Mouse (Mus musculus) layer of hippocampus, postnatal 14 days (tissue): Measurements from ENCODE around the gene Cyp8b1. TPM values are rescaled to one million over a fixed set of nuclear protein-coding genes. Genes with fewer than 3 reads are reported as not detected.

Experiments
- DNase-seq, 2 experiments: peaks; one replicate each; pipeline ENCODE4 v3.0.0; 2021 to 2022; ENCODE audit warnings: low spot score in 2 of 2, mixed read lengths in 1 of 2
- long read RNA-seq, 2 experiments: library from polyadenylated mRNA; stranded (forward); transcript quantifications; one replicate each; pipeline ENCODE4 v2.0.0; 2021
- total RNA-seq, 2 experiments: library from RNA; stranded (reverse); gene quantifications; 2 replicates each; pipeline ENCODE4 v1.2.3; 2021

Gene Cyp8b1
- not detected for total RNA-seq
- long read RNA-seq, experiment 1 = 0 reads
- long read RNA-seq, experiment 2 = 0 reads

- no peak for DNase-seq
Measured at GRCm38 (mm10) chr9:121916102-121916501, at the start of gene Cyp8b1. Gene Cyp8b1 (minus strand): TSS chr9:121916305.

- no peak for DNase-seq
Measured at GRCm38 (mm10) chr9:121964941-121965340, 48.8 kb upstream of the Cyp8b1 start.

DNA sequence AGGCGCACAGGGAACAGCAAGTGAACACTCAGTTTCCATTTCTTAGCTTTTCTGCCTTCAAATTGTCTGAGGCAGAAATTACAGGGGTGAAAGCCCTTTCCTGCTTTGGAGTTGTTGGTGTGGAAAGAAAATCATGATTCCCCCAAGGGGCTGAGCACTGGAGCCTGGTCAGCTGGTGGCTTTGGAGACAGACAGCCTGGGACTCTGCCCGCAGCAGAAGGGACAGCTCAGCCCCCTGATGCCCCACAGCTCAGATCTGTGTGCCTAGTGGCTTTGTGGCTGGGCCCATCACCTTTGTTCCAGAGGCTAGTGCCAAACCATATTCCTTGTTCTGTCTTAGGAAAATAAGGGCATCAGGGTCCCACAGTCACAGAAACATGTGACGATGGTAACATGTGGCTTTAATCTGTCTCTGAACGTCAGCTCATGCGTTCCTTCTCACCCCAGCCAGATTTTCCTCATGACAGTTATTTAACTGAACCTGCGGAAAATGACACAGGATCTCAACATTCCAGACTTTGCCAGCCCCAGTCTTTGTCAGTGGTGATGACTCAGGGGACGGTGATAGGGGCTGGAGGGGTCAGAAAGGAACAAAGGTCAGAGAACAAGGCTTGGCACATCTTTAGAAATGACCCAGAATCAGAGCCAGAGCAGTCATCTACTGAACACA is 44.0 kb upstream of the Cyp8b1 start:
- no peak for DNase-seq

DNA sequence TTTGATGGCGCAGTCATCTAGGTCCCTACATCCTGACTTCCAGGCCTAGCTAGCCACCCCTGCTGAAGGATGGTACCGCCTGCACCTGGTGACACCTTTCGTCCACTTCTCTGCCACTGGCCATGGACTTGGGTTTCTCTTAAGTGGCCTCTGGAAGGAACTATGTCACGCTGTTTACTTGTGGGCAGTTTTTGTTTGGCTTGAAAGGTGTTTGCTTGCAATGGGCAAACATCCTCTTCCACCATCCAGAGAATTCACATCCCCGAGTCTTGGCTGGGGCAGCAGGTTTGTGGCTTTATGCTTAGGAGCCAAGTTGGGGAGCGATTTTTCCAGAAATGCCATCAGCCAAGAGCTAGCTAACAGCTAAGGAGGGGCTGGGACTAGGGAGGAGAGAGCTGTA is 36.5 kb upstream of the Cyp8b1 start:
- no peak for DNase-seq

GRCm38 (mm10) chr9:121951114-121951423 is 35.0 kb upstream of the Cyp8b1 start:
- DNase-seq = no peak

DNA sequence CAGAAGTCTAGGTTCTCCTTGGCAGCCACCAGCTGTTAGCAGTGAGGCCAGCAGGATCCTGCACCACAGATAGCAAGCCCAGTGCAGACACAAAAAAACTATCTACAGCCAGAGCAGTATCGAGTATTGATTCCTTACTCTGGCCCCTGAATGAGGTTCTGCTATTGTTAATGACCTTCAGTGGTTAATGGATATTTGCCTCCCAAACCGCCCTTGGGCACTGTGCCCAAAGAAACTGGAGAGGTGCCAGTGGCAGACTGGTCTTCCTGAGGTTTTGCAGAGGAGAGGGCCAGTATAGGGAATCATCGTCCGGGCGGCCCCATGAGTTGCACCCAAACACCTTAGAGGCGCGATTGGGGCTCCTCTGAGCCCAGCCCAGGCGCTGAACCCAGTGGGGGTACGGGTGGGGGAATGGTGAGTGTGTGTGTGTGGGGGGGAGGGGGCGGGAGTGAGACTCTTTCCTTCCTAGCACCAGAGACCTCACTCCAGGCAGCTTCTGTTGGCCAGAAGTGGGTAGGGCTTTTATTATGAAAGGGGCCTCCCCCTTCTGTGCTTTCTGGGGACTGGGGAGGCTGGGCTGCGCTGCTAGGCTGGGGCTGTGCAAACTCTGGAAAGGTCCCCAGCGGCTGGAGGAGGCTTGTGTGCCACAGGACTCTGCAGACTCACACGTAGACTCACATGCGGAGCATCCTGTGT is 34.5 kb upstream of the Cyp8b1 start, which contains the start of gene Fam198a:
Gene Fam198a (plus strand): TSS at position 571 of the 696 bp plus-strand sequence.
- peak; percentile 52 to 71 for DNase-seq

- no peak for DNase-seq
Measured at GRCm38 (mm10) chr9:121948431-121948830, 32.3 kb upstream of the Cyp8b1 start.

GRCm38 (mm10) chr9:121947784-121948183 is 31.7 kb upstream of the Cyp8b1 start:
- peak; percentile 76 to 86 for DNase-seq

DNA sequence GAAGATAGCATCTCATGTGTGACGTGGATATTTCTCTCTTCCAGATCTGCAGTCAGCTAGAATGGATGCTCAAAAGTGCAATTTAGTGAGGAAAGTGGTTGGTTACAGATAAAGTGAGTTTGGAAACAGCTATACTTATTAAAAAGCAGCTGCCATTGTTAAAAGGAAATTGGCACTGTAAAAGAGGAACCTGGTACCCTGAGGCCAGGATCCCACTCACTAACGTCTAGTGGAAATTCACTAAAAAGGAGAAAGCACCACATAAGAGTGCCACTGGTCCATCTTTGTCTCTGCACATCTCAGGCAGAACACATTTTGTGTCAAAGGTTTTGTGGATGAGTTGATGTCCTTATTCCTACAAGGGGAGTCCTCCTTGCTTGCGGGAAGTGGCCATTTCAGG is 27.5 kb upstream of the Cyp8b1 start:
- no peak for DNase-seq

DNA sequence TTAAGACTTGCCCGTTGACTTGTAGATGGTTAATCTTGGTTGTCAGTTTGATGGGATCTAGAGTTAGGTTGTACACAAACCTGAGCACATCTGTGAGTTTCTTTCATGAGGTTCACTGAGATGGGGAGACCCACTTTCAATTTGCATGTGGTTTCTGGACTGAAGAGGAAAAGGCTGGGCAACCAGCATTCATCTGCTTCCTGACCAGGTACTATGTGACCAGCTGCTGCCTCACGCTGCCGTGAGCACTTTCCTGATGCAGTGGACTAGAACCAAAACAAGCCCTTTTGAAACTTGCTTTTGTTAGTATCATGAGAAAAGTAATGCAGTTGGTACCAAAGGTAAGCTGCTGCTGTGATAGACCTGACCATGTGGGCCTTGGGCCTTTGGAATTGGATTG is 26.9 kb upstream of the Cyp8b1 start:
- no peak for DNase-seq

DNA sequence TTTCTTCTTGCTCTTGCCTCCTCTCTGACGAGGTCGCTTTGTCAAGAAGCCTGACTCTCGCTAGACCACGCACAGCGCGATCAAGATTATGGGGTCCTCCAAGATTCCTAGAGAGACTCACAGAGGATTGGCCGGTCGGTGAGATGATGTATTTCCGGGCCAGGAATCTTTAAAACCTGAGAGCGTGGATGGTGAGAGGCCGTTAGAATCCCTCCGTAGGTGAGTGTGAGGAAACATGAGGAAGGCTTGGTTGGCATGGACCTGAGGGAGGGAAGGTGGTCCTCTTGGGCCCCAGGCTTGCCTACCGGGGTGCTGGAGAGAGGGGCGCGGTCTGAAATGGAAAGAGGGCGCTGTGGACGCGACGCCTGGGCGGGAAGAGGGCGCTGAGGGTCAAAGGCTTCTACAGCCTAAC is 21.8 kb upstream of the Cyp8b1 start:
- DNase-seq = no peak

DNA sequence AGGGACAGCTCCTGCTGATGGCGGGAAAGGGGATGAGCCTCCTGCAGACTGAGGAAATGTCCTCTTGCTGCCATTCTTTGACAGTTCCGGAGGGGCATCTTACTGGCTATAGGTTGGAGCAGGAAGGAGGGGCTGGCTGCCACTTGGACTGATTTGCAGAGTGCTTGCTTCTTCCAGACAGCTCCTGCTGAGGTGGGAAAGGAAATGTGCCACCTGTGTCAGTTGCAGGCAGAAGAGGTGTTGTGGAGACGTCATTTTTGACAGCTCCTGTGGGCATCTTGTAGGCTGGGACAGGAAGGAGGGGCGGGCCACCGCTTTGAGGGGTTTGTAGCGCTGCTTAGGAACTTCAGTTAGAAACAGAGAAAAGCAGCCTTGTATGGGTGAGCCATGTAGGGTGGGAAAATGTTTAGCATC is 21.4 kb upstream of the Cyp8b1 start:
- no peak for DNase-seq

DNA sequence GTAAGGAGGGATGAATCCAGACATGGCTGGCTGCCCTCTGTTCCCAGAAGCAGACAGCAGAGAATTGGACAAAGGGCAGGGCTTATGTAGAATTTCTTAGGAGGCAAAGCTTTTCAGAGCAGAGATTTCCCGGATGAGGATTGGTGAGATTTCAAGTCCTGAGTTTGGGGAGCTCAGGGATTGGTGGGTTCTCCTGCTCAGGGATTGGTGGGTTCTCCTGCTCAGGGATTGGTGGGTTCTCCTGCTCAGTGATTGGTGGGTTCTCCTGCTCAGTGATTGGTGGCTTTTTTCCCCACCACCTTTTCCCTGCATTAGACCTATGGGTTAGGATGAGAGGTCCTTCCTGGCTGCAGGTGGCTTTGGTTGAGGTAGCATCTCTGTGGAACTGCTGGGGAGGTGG is 20.8 kb upstream of the Cyp8b1 start:
- DNase-seq = no peak

GRCm38 (mm10) chr9:121934856-121935255 is 18.8 kb upstream of the Cyp8b1 start:
- DNase-seq = peak in 1 of 2 experiments; percentile 29

- peak; percentile 25 to 36 for DNase-seq
Measured at GRCm38 (mm10) chr9:121928498-121928897, 12.4 kb upstream of the Cyp8b1 start.

- no peak for DNase-seq
Measured at GRCm38 (mm10) chr9:121927721-121928120, 11.6 kb upstream of the Cyp8b1 start.

GRCm38 (mm10) chr9:121926634-121927405 is 10.7 kb upstream of the Cyp8b1 start:
- DNase-seq = no peak

DNA sequence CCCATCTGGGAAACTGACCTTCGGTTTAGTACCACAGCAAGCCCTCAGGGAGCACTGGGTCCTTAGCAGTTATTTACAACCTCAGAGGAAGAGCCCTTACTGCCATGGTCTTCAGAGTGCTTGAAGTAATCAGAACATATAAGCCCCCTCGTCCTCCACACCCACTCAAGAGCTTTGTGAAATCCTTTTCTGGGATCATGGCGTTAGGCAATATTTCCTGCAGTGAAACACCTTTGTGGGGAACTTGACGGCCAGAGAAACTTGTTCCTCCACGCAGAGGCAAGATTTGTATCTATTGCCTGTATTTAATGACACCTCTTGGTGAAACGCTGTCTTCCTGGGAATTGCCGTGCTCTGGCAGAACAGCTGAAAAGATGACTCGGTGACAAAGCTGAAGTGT is 9.9 kb upstream of the Cyp8b1 start:
- no peak for DNase-seq

GRCm38 (mm10) chr9:121924901-121925560 is 8.9 kb upstream of the Cyp8b1 start:
- no peak for DNase-seq

DNA sequence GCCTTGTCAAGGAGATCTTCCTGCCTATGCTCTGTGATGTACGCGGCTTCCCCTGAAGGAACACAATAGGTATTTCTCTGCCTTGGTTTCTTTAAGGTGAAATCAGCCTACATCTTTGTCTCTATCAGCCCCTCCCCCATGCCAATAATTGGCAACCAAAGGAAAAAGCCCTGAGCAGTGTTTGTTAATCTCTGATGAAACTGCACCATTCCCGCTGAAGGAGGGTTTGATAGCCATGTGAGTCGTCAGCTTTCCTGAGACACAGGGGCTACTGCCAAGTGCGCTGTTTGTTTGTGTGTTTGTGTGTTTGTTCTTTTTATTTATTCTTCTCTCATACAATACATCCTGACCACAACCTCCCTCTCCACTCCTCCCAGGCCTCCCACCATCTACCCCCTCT is 7.8 kb upstream of the Cyp8b1 start:
- DNase-seq = no peak

- DNase-seq = no peak
Measured at GRCm38 (mm10) chr9:121923443-121923842, 7.3 kb upstream of the Cyp8b1 start.
